Mouse (Mus musculus) brain, embryonic 14.5 days (tissue): ENCODE data around the gene Prr15.

Source experiments
- CTCF ChIP-seq: fragments of 200-500 bp; IDR thresholded peaks from 2 replicates; pipeline ENCODE4 v1.5.1; 2012; ENCODE audit warnings: inconsistent platforms, mild to moderate bottlenecking, moderate library complexity, borderline replicate concordance; ENCODE audit not compliant: insufficient read depth, insufficient read length; ENCODE audit errors: extremely low read depth
- POLR2A ChIP-seq: fragments of 200-500 bp; IDR thresholded peaks from 2 replicates; pipeline ENCODE4 v1.6.1; 2012; ENCODE audit warnings: mild to moderate bottlenecking, inconsistent platforms, borderline replicate concordance; ENCODE audit not compliant: poor library complexity, insufficient read depth, insufficient read length, severe bottlenecking; ENCODE audit errors: extremely low read depth

DNA sequence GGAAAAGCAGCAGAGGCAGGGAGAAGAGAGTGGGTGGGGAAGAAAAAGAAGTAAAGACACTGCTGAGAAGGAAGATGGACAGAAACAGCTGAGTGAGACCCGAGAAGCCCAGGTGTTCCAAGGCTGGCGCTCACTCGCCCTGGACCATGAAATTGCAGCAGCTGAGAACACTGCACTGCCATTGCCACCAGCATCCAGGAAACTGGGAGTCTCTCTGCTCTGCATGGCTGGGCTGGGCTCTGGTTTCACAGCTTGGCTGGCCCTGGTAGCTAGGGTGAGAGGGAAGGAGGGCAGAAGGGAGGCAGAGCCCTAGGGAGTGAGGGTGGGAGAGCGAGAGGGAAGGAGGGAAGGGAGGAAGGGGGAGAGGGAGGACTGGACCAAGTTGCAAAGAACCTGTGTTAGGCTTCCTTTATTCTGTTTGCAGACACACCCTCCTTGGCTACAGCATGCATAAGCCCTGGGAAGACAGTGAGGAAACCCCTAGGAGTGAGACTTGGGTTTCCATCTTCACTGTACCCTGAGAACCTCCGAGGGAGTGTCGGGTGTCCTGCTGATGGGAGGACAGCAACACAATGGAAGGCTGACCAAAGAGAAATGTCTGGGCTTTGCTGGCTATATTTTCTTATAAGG lies 44.4 kb downstream of the Prr15 start:
- TF ChIP-seq POLR2A (no peak), CTCF (no peak)
